Mouse (Mus musculus) thymus, postnatal 10 days (tissue): ENCODE measurements around the gene Ltb.

ENCODE experiments used
- DNase-seq, 2 experiments: peaks; one replicate each; pipeline ENCODE4 v3.0.0; 2021; ENCODE audit warnings: low spot score in 2 of 2

Gene Ltb

DNA sequence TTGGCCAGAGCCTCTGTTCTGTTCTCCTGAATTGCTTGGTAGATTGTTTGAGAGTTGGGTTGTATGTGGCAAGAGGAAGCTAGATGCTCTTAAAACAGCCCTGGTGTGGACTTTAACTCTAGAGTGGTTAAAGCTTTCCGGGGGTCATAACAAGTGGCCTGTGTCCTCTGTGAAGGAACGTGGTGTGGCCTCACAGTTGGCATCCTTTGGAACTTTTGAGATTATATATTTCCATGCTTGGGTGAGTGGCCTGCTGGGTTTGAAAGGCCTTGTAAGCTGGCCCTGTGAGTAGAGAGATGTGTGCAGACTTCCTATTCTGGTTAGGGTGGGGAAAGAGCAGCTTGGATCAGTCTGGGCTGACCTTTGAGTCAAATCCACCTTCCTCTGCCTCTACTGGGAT lies 50.8 kb downstream of the Ltb start:
- DNase-seq = no peak
